Comparison of ENCODE assay signal across 10 mouse cellular contexts in genomic region chr7:137301329-137301751, GRCm38 (mm10). TPM values are rescaled to one million over a fixed set of nuclear protein-coding genes. Genes with fewer than 3 reads are reported as not detected.
DNase-seq lines count a peak whose midpoint lies in the region; ATAC-seq lines count a peak whose summit lies in the region.
"Had no signal": no experiment of that assay in that cellular context is flagged by ENCODE, and none has a peak within 500 bp of the region (broad histone marks: within the 10 kb centered on the region; RNA-seq: fewer than 3 reads in every experiment).

No protein-coding gene starts in this region.

- H3K27me3 ChIP-seq in embryonic facial prominence, embryonic 13.5 days = peaks cover 79% of the 10 kb centered on the region
- peaks cover 58% of the 10 kb centered on the region for H3K27me3 ChIP-seq in hindbrain, embryonic 10.5 days (ENCODE audit: insufficient read depth, poor library complexity, severe bottlenecking)
- H3K27me3 ChIP-seq in midbrain, embryonic 13.5 days = peaks cover 17% of the 10 kb centered on the region

- ATAC-seq in embryonic facial prominence, embryonic 13.5 days (ENCODE audit: insufficient number of reproducible peaks, insufficient read depth, low FRiP score, low TSS enrichment, low read depth) = peak; percentile 39; the same call in 1 of the 2 replicates
- peak; percentile 77 for ATAC-seq in midbrain, embryonic 13.5 days
- ATAC-seq: Patski had no signal

- peak overlapping the region; percentile 22 for H3K4me3 ChIP-seq in embryonic facial prominence, embryonic 13.5 days
- peak overlapping the region; percentile 12; the same call in 1 of the 2 replicates for H3K4me3 ChIP-seq in hindbrain, embryonic 10.5 days
- H3K4me3 ChIP-seq in midbrain, embryonic 13.5 days (replicated peaks) = peak overlapping the region; percentile 40

- DNase-seq in embryo, embryonic 10.5 days (ENCODE audit: low spot score) = peak; percentile 70
- peak; percentile 60 for DNase-seq in hindbrain, embryonic 10.5 days (ENCODE audit: low spot score)
- DNase-seq in spleen, postnatal 14 days (ENCODE audit: low spot score in 2 of 2) = no peak
- DNase-seq in urinary bladder, postnatal 14 days (ENCODE audit: low spot score) = no peak
- DNase-seq in spleen, adult 12 weeks (ENCODE audit: low spot score) = no peak
- DNase-seq: cerebellum, adult 11-12 months had no signal

- peaks cover 77% of the 10 kb centered on the region for H3K4me1 ChIP-seq in embryonic facial prominence, embryonic 13.5 days
- peaks cover 87% of the 10 kb centered on the region for H3K4me1 ChIP-seq in hindbrain, embryonic 10.5 days (replicated peaks)
- H3K4me1 ChIP-seq in midbrain, embryonic 13.5 days (replicated peaks) = peaks cover 87% of the 10 kb centered on the region

- peak overlapping the region; percentile 54 for H3K4me2 ChIP-seq in embryonic facial prominence, embryonic 13.5 days
- H3K4me2 ChIP-seq in midbrain, embryonic 13.5 days (replicated peaks) = peak overlapping the region; percentile 59

- peak overlapping the region; percentile 62 for H3K9ac ChIP-seq in embryonic facial prominence, embryonic 13.5 days
- H3K9ac ChIP-seq in midbrain, embryonic 13.5 days (replicated peaks) = peak overlapping the region; percentile 70

- WGBS in embryonic facial prominence, embryonic 13.5 days = 4% methylated on average over 15 of the region's 15 CpGs
- WGBS in hindbrain, embryonic 10.5 days = 41% methylated on average over 15 of the region's 15 CpGs
- 31% methylated on average over 15 of the region's 15 CpGs for WGBS in midbrain, embryonic 13.5 days

- no peaks in the 10 kb centered on the region for H3K36me3 ChIP-seq in embryonic facial prominence, embryonic 13.5 days
- H3K36me3 ChIP-seq in hindbrain, embryonic 10.5 days = peaks cover 14% of the 10 kb centered on the region; the same call in 1 of the 2 replicates
- H3K36me3 ChIP-seq in midbrain, embryonic 13.5 days = peaks cover 3% of the 10 kb centered on the region; the same call in 1 of the 2 replicates

- no peaks in the 10 kb centered on the region for H3K9me3 ChIP-seq in embryonic facial prominence, embryonic 13.5 days
- no peaks in the 10 kb centered on the region for H3K9me3 ChIP-seq in hindbrain, embryonic 10.5 days
- no peaks in the 10 kb centered on the region for H3K9me3 ChIP-seq in midbrain, embryonic 13.5 days

- peak overlapping the region; percentile 62 for H3K27ac ChIP-seq in embryonic facial prominence, embryonic 13.5 days
- H3K27ac ChIP-seq in hindbrain, embryonic 10.5 days = peak overlapping the region; percentile 81
- H3K27ac ChIP-seq in midbrain, embryonic 13.5 days = peak overlapping the region; percentile 83

RNA-seq across cellular contexts. Expression of gene Ebf3, which starts 12.9 kb away (rescaled TPM):
- polyA plus RNA-seq in embryonic facial prominence, embryonic 13.5 days (2015; fragmentation: Nextera tagmentation; extraction: Ambion mirVana) = 8.6 and 11.6 TPM in 2 replicates
- 5.7 and 7.4 TPM in 2 replicates for polyA plus RNA-seq in hindbrain, embryonic 10.5 days (2016; fragmentation: Nextera tagmentation; extraction: Ambion mirVana)
- polyA plus RNA-seq in midbrain, embryonic 13.5 days (2015; fragmentation: Nextera tagmentation; extraction: Ambion mirVana) = 18.1 and 18.2 TPM in 2 replicates
- polyA plus RNA-seq: liver, embryonic 16.5 days had no signal

Comparison
In these comparisons a context has a peak if more than half of its experiments do, and no peak if none do; other contexts are left out.
1. DNase-seq: peak in embryo, embryonic 10.5 days (single experiment) and hindbrain, embryonic 10.5 days (single experiment); none in spleen, postnatal 14 days (0 of 2), urinary bladder, postnatal 14 days (single experiment) and spleen, adult 12 weeks (single experiment).
2. Peak in every context shown above with its lines, with median percentiles within 50 percentile points of each other: H3K27ac ChIP-seq and H3K4me3 ChIP-seq.